Mouse (Mus musculus): ENCODE data around the gene Epp13. TPM values are rescaled to one million over a fixed set of nuclear protein-coding genes. Genes with fewer than 3 reads are reported as not detected.
A peak's percentile ranks its signal among the peaks of the same experiment; 100 is the strongest.
"Not testable (repeated sequence)": the region's sequence is repeated elsewhere in the genome, so short reads cannot be mapped to it uniquely, and the experiment has no call there.

Gene Epp13
- total RNA-seq, 2 experiments from 2014 or later = not detected

GRCm38 (mm10) chr7:6283451-6284075, 31.1 kb downstream of the Epp13 start:
- ATAC-seq (replicated peaks; ENCODE audit: low FRiP score, low TSS enrichment, poor library complexity, severe bottlenecking) = peak; percentile 71

GRCm38 (mm10) chr7:6284442-6285012, 32.0 kb downstream of the Epp13 start:
- ATAC-seq (replicated peaks; ENCODE audit: low FRiP score, low TSS enrichment, poor library complexity, severe bottlenecking) = no peak

GRCm38 (mm10) chr7:6285366-6285765, 32.9 kb downstream of the Epp13 start:
- no peak for ATAC-seq (replicated peaks; ENCODE audit: low FRiP score, low TSS enrichment, poor library complexity, severe bottlenecking)

- ATAC-seq (replicated peaks; ENCODE audit: low FRiP score, low TSS enrichment, poor library complexity, severe bottlenecking) = peak; percentile 78
These were observed 33.6 kb downstream of the Epp13 start, which contains the start of gene Zfp667 for GRCm38 (mm10) chr7:6285842-6286705. Gene Zfp667, plus strand, starts transcription at chr7:6286579.

GRCm38 (mm10) chr7:6286921-6287531, 34.5 kb downstream of the Epp13 start:
- ATAC-seq (replicated peaks; ENCODE audit: low FRiP score, low TSS enrichment, poor library complexity, severe bottlenecking) = 0 out of 2 replicates have a peak, but pooled peaks have one; percentile 3

- not testable (repeated sequence) for ATAC-seq (replicated peaks; ENCODE audit: low FRiP score, low TSS enrichment, poor library complexity, severe bottlenecking)
These were observed 38.6 kb downstream of the Epp13 start for GRCm38 (mm10) chr7:6291121-6291520.

- ATAC-seq (replicated peaks; ENCODE audit: low FRiP score, low TSS enrichment, poor library complexity, severe bottlenecking) = not testable (repeated sequence)
These were observed 48.3 kb downstream of the Epp13 start for GRCm38 (mm10) chr7:6300796-6301195.

GRCm38 (mm10) chr7:6330458-6331232, 78.1 kb downstream of the Epp13 start:
- ATAC-seq (replicated peaks; ENCODE audit: low FRiP score, low TSS enrichment, poor library complexity, severe bottlenecking) = peak; percentile 84

- peak; percentile 91 for ATAC-seq (replicated peaks; ENCODE audit: low FRiP score, low TSS enrichment, poor library complexity, severe bottlenecking)
These were observed 78.9 kb downstream of the Epp13 start, which contains the start of gene Zfp583 for GRCm38 (mm10) chr7:6331233-6331956. Gene Zfp583, minus strand, starts transcription at chr7:6331285.

Other genes starting within 250 kb of the Epp13 start
- gene Vmn1r65, start 241.7 kb upstream of the Epp13 start, total RNA-seq (2014; fragmentation: Nextera tagmentation) = not detected in 2 replicates
- not detected in 2 replicates for gene Vmn1r65, start 241.7 kb upstream of the Epp13 start, total RNA-seq (2017)
- gene Nlrp4c, start 207.5 kb upstream of the Epp13 start, total RNA-seq (2014; fragmentation: Nextera tagmentation) = not detected in 2 replicates
- not detected in 2 replicates for gene Nlrp4c, start 207.5 kb upstream of the Epp13 start, total RNA-seq (2017)
- 21.9 and 43.6 TPM in 2 replicates for gene Zfp787, start 96.7 kb upstream of the Epp13 start, total RNA-seq (2014; fragmentation: Nextera tagmentation)
- gene Zfp787, start 96.7 kb upstream of the Epp13 start, total RNA-seq (2017) = 16.7 and 17.3 TPM in 2 replicates
- gene Zfp444, start 80.5 kb upstream of the Epp13 start, total RNA-seq (2014; fragmentation: Nextera tagmentation) = 4.1 and 11.9 TPM in 2 replicates
- gene Zfp444, start 80.5 kb upstream of the Epp13 start, total RNA-seq (2017) = 21.9 and 22.6 TPM in 2 replicates
- gene Galp, start 55.6 kb upstream of the Epp13 start, total RNA-seq (2014; fragmentation: Nextera tagmentation) = not detected in 2 replicates
- gene Galp, start 55.6 kb upstream of the Epp13 start, total RNA-seq (2017) = not detected in 2 replicates
- not detected in 2 replicates for gene Zscan5b, start 30.4 kb upstream of the Epp13 start, total RNA-seq (2014; fragmentation: Nextera tagmentation)
- gene Zscan5b, start 30.4 kb upstream of the Epp13 start, total RNA-seq (2017) = not detected in 2 replicates
- 2.5 and 3.5 TPM in 2 replicates for gene Zfp667, start 33.9 kb downstream of the Epp13 start, total RNA-seq (2014; fragmentation: Nextera tagmentation)
- 2.5 and 4.7 TPM in 2 replicates for gene Zfp667, start 33.9 kb downstream of the Epp13 start, total RNA-seq (2017)
- gene Zfp583, start 78.6 kb downstream of the Epp13 start, total RNA-seq (2014; fragmentation: Nextera tagmentation) = 2.8 and 5.2 TPM in 2 replicates
- gene Zfp583, start 78.6 kb downstream of the Epp13 start, total RNA-seq (2017) = 2.5 and 6.4 TPM in 2 replicates
- gene Gm3854, start 91.0 kb downstream of the Epp13 start, total RNA-seq (2014; fragmentation: Nextera tagmentation) = 0.11 and 0.87 TPM in 2 replicates
- 0.30 and 1.1 TPM in 2 replicates for gene Gm3854, start 91.0 kb downstream of the Epp13 start, total RNA-seq (2017)
- 2.8 and 7.0 TPM in 2 replicates for gene Zfp78, start 110.6 kb downstream of the Epp13 start, total RNA-seq (2014; fragmentation: Nextera tagmentation)
- gene Zfp78, start 110.6 kb downstream of the Epp13 start, total RNA-seq (2017) = 3.6 and 3.7 TPM in 2 replicates
- 0.49 and 1.4 TPM in 2 replicates for gene Zfp28, start 130.6 kb downstream of the Epp13 start, total RNA-seq (2014; fragmentation: Nextera tagmentation)
- 0.89 and 6.2 TPM in 2 replicates for gene Zfp28, start 130.6 kb downstream of the Epp13 start, total RNA-seq (2017)
- gene Smim17, start 146.0 kb downstream of the Epp13 start, total RNA-seq (2014; fragmentation: Nextera tagmentation) = not detected in 2 replicates
- not detected in 2 replicates for gene Smim17, start 146.0 kb downstream of the Epp13 start, total RNA-seq (2017)
- not detected in 2 replicates for gene Gm20715, start 157.6 kb downstream of the Epp13 start, total RNA-seq (2014; fragmentation: Nextera tagmentation)
- not detected in 2 replicates for gene Gm20715, start 157.6 kb downstream of the Epp13 start, total RNA-seq (2017)
- not detected in 2 replicates for gene Olfr1344, start 186.0 kb downstream of the Epp13 start, total RNA-seq (2014; fragmentation: Nextera tagmentation)
- gene Olfr1344, start 186.0 kb downstream of the Epp13 start, total RNA-seq (2017) = not detected in 2 replicates
- gene Olfr1336, start 203.5 kb downstream of the Epp13 start, total RNA-seq (2014; fragmentation: Nextera tagmentation) = not detected in 2 replicates
- not detected in 2 replicates for gene Olfr1336, start 203.5 kb downstream of the Epp13 start, total RNA-seq (2017)
- gene Olfr1346, start 214.4 kb downstream of the Epp13 start, total RNA-seq (2014; fragmentation: Nextera tagmentation) = not detected in 2 replicates
- not detected in 2 replicates for gene Olfr1346, start 214.4 kb downstream of the Epp13 start, total RNA-seq (2017)
- not detected in 2 replicates for gene Olfr5, start 234.2 kb downstream of the Epp13 start, total RNA-seq (2014; fragmentation: Nextera tagmentation)
- gene Olfr5, start 234.2 kb downstream of the Epp13 start, total RNA-seq (2017) = not detected in 2 replicates
- not detected in 2 replicates for gene Olfr1347, start 247.0 kb downstream of the Epp13 start, total RNA-seq (2014; fragmentation: Nextera tagmentation)
- not detected in 2 replicates for gene Olfr1347, start 247.0 kb downstream of the Epp13 start, total RNA-seq (2017)